Mouse (Mus musculus): Measurements from ENCODE around the gene Myo19.

Gene Myo19

DNA sequence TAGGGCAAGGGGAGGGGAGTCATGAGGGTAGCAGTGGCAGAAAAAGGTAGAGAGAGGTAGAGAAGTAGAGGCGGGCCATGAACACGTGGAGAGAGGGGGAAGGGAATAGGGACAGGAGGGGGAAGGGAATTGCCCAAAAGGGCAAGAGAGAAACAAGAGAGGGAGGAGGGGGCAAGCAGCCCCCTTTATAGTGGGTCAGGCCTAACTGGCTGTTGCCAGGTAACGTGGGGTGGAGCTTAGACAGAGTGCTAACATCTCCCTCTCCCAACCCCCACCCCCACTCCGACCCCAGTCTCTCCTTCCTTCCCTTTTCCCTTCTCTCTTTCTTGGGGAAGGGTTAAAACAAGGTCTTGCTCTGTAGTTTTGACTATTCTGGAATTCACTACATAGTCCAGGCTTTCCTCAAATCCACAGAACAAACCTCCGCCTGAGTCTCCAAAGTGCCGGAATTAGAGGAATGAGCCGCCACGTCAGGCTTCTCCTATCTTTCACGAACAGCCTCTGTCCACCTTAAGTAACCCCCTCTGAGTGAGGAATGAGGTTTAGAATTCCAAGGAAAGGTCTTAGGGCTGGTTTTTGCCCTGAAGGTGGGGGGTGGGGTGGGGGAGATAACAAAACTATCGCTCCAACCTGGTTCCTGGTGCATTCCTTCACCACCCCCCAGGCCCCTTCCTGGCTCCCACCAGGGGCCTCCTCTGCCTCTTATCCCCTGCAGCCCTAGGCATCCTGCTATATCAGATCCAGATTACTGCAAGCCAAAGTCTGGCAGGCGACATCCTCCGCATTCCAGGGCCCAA, 64.9 kb downstream of the Myo19 start:
- DNase-seq (ENCODE audit: low spot score in 2 of 2), result no peak

GRCm38 (mm10) chr11:84945841-84946240, 65.9 kb downstream of the Myo19 start:
- DNase-seq (ENCODE audit: low spot score in 2 of 2), result no peak

DNA sequence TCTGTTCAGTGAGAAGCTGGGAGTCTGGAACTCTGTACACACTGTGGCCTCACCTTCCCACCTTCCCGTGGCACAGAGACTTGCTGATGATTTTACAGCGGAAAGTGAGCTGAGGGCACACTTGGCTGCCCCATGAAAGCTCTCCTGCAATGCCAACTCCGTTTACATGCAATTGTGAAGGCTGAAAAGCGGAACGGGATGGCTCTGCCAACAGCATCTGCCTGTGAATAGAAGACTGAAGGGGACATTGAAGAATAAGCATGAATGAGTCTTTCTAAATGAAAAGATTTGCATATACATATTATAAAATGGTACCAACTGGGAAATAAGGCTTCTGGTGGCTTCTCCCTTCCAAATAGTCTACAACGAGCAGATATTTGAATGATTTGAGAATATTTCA, 67.3 kb downstream of the Myo19 start:
- DNase-seq (ENCODE audit: low spot score in 2 of 2), result no peak

DNA sequence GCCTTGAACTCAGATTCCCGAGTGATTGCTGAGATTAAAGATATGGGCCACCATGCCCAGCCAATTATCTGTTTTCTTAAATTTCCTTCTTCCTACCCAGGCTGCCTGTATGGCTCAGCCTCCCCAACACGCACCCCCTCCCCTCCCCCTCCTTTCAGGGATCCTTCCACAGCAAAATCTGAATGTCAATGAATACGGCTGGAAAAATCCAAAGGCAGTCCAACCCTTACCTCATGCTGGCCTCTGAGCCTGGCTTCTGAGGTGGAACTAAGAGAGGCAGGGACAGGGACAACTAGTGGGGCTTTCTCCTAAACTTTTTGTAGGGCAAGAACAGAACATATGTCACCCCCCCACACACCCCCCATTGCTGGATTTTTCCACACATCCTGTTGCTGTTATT, 68.2 kb downstream of the Myo19 start:
- DNase-seq (ENCODE audit: low spot score in 2 of 2), result no peak

GRCm38 (mm10) chr11:84948526-84948925, 68.6 kb downstream of the Myo19 start:
- no peak for DNase-seq (ENCODE audit: low spot score in 2 of 2)

DNA sequence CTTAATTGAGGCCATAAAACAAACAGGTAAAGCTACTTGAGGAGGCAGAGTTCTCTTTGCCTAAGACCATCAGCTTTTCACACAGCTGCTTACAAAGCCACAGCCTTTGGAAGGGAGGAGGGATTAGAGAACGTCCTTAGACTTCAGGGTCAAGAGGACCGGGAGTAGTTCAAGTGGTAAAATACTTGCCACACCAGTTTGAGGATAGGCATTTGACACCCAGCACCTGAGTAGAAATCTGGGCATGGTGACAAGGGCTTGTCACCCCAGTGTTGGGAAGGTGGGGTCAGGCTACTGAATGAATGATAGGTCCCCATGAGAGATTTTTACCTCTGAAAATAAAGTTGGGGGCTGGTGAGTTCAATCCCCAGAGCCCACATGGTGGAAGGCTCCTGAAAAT, 72.7 kb downstream of the Myo19 start:
- DNase-seq (ENCODE audit: low spot score in 2 of 2), result no peak

DNA sequence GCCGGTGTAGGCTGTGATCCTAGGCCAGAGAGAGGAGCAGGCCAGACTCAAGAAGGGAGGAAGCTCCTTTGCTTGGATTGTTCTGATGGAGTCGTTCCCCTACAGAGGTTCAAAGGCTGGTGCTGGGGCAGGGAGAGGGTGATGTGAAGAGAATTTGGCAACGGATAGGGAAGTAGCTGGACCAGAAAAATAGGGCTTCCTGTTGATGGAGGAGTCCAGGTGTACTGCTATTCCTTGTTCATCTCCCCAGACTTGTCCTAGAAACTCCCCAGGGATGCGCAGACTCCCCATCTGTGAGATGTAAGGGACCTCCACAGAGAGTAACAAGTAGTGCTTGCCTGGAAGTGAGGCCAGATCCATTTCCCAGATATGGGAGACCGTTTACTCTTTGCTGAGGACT, 76.5 kb downstream of the Myo19 start:
- DNase-seq (ENCODE audit: low spot score in 2 of 2), result no peak

DNA sequence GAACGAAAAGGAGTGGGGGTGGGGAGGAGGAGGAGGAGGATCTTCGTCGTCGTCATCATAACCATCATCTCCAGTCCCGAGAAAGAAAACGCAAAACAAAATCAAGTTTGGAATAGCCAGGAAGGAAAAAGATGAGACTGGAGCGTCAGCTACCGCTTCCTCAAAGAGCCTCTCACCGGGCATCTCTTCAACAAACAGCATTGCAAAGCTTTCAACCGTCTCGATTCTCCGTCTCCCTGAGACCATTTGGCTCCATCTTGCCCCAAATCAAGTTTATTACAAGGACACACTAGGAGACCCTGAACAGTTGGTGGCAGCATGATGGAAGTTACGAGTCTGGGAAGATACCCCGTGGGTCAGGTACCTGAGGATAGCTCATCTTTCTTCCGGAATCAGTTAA, 77.2 kb downstream of the Myo19 start:
- DNase-seq (ENCODE audit: low spot score in 2 of 2), result no peak

DNA sequence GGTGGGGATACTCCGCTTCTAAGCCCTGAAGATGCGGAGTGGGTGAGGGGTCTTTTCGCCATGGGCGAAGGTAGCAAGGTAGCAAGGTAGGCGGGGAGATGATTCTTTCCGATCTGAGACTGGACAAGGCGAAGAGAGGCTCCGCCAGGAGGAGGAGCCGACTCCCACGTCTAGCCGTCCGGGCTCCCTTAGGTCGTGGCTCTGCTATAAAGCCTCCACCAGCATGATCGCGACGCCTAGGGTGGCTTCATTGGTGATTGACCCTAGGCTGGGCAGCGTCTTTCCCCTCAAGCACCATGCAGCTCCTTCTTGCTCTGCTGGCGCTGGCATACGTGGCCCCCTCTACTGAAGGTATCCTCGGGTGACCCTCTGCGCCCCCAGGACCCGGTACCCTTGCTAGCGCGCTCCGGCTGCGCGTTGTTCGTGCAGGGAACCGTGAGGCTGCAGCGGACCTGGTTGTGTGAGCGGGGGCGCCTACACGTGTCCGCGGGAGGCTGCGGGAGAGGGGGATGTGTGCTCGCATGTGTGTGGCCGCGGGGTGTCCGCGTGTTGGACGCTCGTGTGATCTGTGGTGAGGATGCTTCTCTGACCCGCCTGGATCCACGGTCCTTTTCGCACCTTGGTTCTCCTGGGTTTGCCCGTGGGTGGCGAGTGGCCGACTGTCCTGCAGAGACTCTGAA, 77.8 kb downstream of the Myo19 start, which contains the start of gene Car4:
Gene Car4 (plus strand): TSS at position 196 of the 680 bp plus-strand sequence.
- no peak for DNase-seq (ENCODE audit: low spot score in 2 of 2)

GRCm38 (mm10) chr11:84958271-84958630, 78.3 kb downstream of the Myo19 start:
- DNase-seq (ENCODE audit: low spot score in 2 of 2), result no peak

DNA sequence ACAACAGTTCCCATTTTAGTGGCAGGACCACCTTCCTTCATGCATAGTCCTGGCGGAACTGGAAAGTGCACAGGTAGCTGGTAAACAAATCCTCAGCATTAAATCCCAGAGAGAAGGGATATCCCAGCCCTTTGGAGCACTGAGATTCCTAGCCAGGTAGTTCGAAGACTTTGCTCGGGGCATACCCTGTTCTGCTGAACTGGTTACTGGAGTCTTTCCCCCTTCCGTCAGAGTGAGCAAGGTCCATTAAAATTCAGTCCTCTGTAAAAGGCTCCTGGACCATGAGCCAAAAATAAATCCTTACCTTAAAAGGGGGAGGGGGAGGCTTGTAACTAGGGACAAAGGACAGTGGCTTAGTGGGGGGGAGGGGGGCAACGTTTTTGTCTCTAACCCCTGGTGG, 79.2 kb downstream of the Myo19 start:
- no peak for DNase-seq (ENCODE audit: low spot score in 2 of 2)

DNA sequence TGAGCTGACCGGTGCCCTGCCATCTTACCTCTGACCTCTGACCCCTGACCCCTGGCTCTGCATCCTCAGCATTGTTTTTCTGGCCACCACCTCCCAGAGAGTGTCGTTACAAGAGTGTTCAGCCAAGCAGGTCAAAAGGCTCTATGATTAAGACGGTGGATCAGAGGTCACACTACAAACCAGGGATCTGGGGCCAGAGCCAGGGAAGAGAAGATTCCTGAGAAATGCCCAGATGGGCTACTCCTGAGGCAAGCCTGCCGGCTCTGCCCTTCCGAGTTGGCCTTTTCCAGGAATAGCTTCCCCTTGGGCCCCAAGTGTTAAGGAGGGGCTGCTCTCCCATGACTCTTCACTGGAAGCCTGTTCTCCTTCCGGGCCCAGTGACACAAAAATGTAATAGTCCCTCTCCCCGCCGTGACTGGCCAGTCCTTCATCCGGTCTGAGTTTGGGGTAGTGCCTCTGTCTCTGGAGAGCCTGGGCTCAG, 79.8 kb downstream of the Myo19 start:
- DNase-seq (ENCODE audit: low spot score in 2 of 2), result no peak

GRCm38 (mm10) chr11:84960291-84960690, 80.3 kb downstream of the Myo19 start:
- DNase-seq (ENCODE audit: low spot score in 2 of 2), result no peak

DNA sequence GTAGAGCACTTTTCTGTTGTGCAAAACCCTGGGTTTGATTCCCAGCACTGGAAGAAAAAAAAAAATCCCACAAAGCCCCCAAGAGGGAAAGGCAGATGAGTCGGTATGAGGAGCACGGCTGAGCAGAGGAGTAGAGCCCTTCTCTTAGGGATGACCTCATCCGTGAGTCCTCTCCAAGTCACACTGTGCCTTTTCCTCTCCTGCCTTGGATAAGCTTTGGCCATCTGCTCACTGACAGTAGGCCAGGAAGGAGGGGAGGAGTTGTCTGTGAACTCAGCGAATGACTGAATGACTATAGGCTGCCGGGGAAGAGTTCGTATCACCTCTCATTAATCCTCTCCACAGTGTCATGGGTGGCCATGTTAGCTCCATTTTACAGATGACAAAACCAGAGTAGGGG, 80.8 kb downstream of the Myo19 start:
- DNase-seq (ENCODE audit: low spot score in 2 of 2), result no peak

All from spleen, postnatal 4 days (tissue).